Mouse (Mus musculus): ENCODE data around the gene Vav2.

- TF ChIP-seq POLR2A (IDR thresholded peaks at IDR 0.05; ENCODE audit: insufficient read depth, low read length): no peak
- no peak for TF ChIP-seq EP300 (IDR thresholded peaks at IDR 0.05; ENCODE audit: insufficient read depth, low read depth, low read length)
Measured at GRCm38 (mm10) chr2:27392278-27392677, 34.6 kb downstream of the Vav2 start.

All from ES-Bruce4 (cell line).